Comparison of ENCODE assay signal across 24 mouse cellular contexts in the genomic region with DNA sequence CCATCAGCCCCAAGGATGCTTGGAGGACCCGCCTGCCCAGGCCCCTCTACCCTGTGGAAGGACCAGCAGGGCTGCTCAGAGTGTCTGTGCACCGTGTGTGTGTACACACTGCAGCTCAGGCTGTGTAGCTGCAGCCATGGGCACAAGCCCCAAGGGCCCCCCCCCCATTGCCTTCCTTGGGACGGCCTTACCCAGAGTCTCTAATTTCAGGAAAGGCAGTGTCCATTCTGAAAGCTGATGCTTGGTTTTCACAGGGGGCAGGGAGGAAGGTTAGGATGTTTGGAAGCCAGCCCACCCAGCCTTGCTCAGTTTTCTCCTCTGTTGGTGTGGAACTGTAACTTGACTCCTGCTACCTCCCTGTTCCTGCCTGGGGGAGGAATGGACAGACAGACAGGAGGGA. TPM values are rescaled to one million over a fixed set of nuclear protein-coding genes. Genes with fewer than 3 reads are reported as not detected.
DNase-seq lines count a peak whose midpoint lies in the region; ATAC-seq and TF ChIP-seq lines count a peak whose summit lies in the region.
"Had no signal": no experiment of that assay in that cellular context is flagged by ENCODE, and none has a peak within 500 bp of the region (broad histone marks: within the 10 kb centered on the region; RNA-seq: fewer than 3 reads in every experiment).

No protein-coding gene starts in this region.

- H3K27me3 ChIP-seq in kidney, embryonic 15.5 days = no peaks in the 10 kb centered on the region
- no peaks in the 10 kb centered on the region for H3K27me3 ChIP-seq in embryonic facial prominence, embryonic 10.5 days (replicated peaks; ENCODE audit: low read depth, poor library complexity, severe bottlenecking)
- no peaks in the 10 kb centered on the region for H3K27me3 ChIP-seq in limb, embryonic 14.5 days (ENCODE audit: control insufficient read depth, insufficient read depth, low read length)
- H3K27me3 ChIP-seq: intestine, embryonic 15.5 days; limb, embryonic 13.5 days; lung, embryonic 15.5 days; stomach, embryonic 15.5 days had no signal

- 35% methylated on average over 3 of the region's 3 CpGs for WGBS in kidney, embryonic 15.5 days
- WGBS in embryonic facial prominence, embryonic 10.5 days = 50% methylated on average over 3 of the region's 3 CpGs
- WGBS in limb, embryonic 14.5 days = 53% methylated on average over 3 of the region's 3 CpGs

- peaks cover 20% of the 10 kb centered on the region for H3K4me1 ChIP-seq in kidney, embryonic 15.5 days
- peaks cover 26% of the 10 kb centered on the region for H3K4me1 ChIP-seq in embryonic facial prominence, embryonic 10.5 days
- H3K4me1 ChIP-seq in limb, embryonic 14.5 days (ENCODE audit: control insufficient read depth, insufficient read depth, low read length) = no peaks in the 10 kb centered on the region
- H3K4me1 ChIP-seq: intestine, embryonic 15.5 days; stomach, embryonic 15.5 days had no signal

- no peak overlapping the region for H3K4me2 ChIP-seq in kidney, embryonic 15.5 days
- no peak overlapping the region for H3K4me2 ChIP-seq in limb, embryonic 14.5 days (replicated peaks; ENCODE audit: low read depth, low read length, severe bottlenecking)
- H3K4me2 ChIP-seq: intestine, embryonic 15.5 days; limb, embryonic 13.5 days; lung, embryonic 15.5 days; stomach, embryonic 15.5 days had no signal

- H3K9ac ChIP-seq in kidney, embryonic 15.5 days = no peak overlapping the region
- H3K9ac ChIP-seq in limb, embryonic 14.5 days (ENCODE audit: low read depth, low read length, severe bottlenecking) = 0 out of 2 replicates have a peak overlapping the region, but pooled peaks have one; percentile 2
- H3K9ac ChIP-seq: intestine, embryonic 15.5 days; liver, embryonic 14.5 days; lung, embryonic 15.5 days; stomach, embryonic 15.5 days had no signal

- H3K36me3 ChIP-seq in kidney, embryonic 15.5 days = peaks cover 38% of the 10 kb centered on the region
- peaks cover 69% of the 10 kb centered on the region for H3K36me3 ChIP-seq in embryonic facial prominence, embryonic 10.5 days (replicated peaks)
- peaks cover 50% of the 10 kb centered on the region for H3K36me3 ChIP-seq in limb, embryonic 14.5 days (ENCODE audit: control insufficient read depth, insufficient read depth, low read length)

- no peak for TF ChIP-seq POLR2A in limb, embryonic 14.5 days (IDR thresholded peaks at IDR 0.05; ENCODE audit: borderline replicate concordance, extremely low read depth, insufficient read depth, insufficient read length)

- peak; percentile 73 for ATAC-seq in kidney, embryonic 15.5 days (replicated peaks; ENCODE audit: low FRiP score)
- no peak for ATAC-seq in limb, embryonic 14.5 days (ENCODE audit: low FRiP score, low read depth)
- ATAC-seq: activated CD4-positive, CD25-positive, alpha-beta regulatory T cell, adult 4 months; CD4-positive, CD25-positive, alpha-beta regulatory T cell, adult 4 months; intestine, embryonic 15.5 days had no signal

- intact Hi-C loops in heart, postnatal 14 days (cut with DNase I) = loop anchor here (1.0 to 10.0 kb wide), 3 partner anchors 64 to 458 kb away; no protein-coding TSS in a partner anchor

- peak; percentile 39 for DNase-seq in embryo, embryonic 10 days (ENCODE audit: low spot score)
- DNase-seq in embryo, embryonic 9.5 days (ENCODE audit: extremely low spot score) = no peak
- DNase-seq in kidney, postnatal 10 days = no peak
- peak; percentile 55 for DNase-seq in embryonic facial prominence, embryonic 10.5 days (ENCODE audit: low spot score)
- no peak for DNase-seq in limb, embryonic 14.5 days (ENCODE audit: low spot score)
- DNase-seq in heart, postnatal 14 days = no peak
- no peak for DNase-seq in gastrocnemius, postnatal 25 days
- DNase-seq: adrenal gland, postnatal 10 days; cerebellum, postnatal 25 days; gastrocnemius, postnatal 14 days; heart, adult 2 months; heart, postnatal 4 days; kidney, postnatal 36 days; lung, postnatal 4 days; right cerebral cortex, postnatal 25 days; thymus, adult 2 months had no signal

- H3K27ac ChIP-seq in kidney, embryonic 15.5 days = peak overlapping the region; percentile 67
- peak overlapping the region; percentile 66 for H3K27ac ChIP-seq in embryonic facial prominence, embryonic 10.5 days (replicated peaks)
- H3K27ac ChIP-seq in limb, embryonic 14.5 days (replicated peaks; ENCODE audit: low read depth, low read length) = no peak overlapping the region
- H3K27ac ChIP-seq: heart, adult 2 months; intestine, embryonic 15.5 days; limb, embryonic 13.5 days; liver, embryonic 14.5 days; lung, embryonic 15.5 days; stomach, embryonic 15.5 days had no signal

- H3K9me3 ChIP-seq in kidney, embryonic 15.5 days (replicated peaks) = no peaks in the 10 kb centered on the region
- no peaks in the 10 kb centered on the region for H3K9me3 ChIP-seq in embryonic facial prominence, embryonic 10.5 days
- no peaks in the 10 kb centered on the region for H3K9me3 ChIP-seq in limb, embryonic 14.5 days (ENCODE audit: control insufficient read depth, low read length)
- H3K9me3 ChIP-seq: intestine, embryonic 15.5 days; limb, embryonic 13.5 days; lung, embryonic 15.5 days; stomach, embryonic 15.5 days had no signal

- no peak overlapping the region for H3K4me3 ChIP-seq in kidney, embryonic 15.5 days (replicated peaks)
- no peak overlapping the region for H3K4me3 ChIP-seq in embryonic facial prominence, embryonic 10.5 days
- no peak overlapping the region for H3K4me3 ChIP-seq in limb, embryonic 14.5 days (replicated peaks; ENCODE audit: low read length)
- H3K4me3 ChIP-seq: heart, adult 2 months; intestine, embryonic 15.5 days; limb, embryonic 13.5 days; lung, embryonic 15.5 days; stomach, embryonic 15.5 days had no signal

RNA-seq across cellular contexts. Expression of a gene that starts 30.6 kb away (rescaled TPM):
- 25.0 and 25.9 TPM in 2 replicates for polyA plus RNA-seq in kidney, embryonic 15.5 days (2015; fragmentation: Nextera tagmentation; extraction: Ambion mirVana)
- 37.5 and 38.5 TPM in 2 replicates for polyA plus RNA-seq in embryonic facial prominence, embryonic 10.5 days (2016; fragmentation: Nextera tagmentation; extraction: Ambion mirVana)
- polyA plus RNA-seq in limb, embryonic 14.5 days (2012; rRNA removed) = 11.6 and 13.9 TPM in 2 replicates
- polyA plus RNA-seq in limb, embryonic 14.5 days (2014; fragmentation: Nextera tagmentation; extraction: Ambion mirVana) = 16.7 and 19.8 TPM in 2 replicates
- 10 to 100 TPM; 17.0 to 18.3 TPM for total RNA-seq in heart, postnatal 14 days (2021)
- total RNA-seq in gastrocnemius, postnatal 25 days (2021) = 10 to 100 TPM; 16.8 to 18.5 TPM

Comparison
In these comparisons a context has a peak if more than half of its experiments do, and no peak if none do; other contexts are left out.
1. DNase-seq: peak in embryo, embryonic 10 days (single experiment) and embryonic facial prominence, embryonic 10.5 days (single experiment); none in embryo, embryonic 9.5 days (single experiment), kidney, postnatal 10 days (single experiment), limb, embryonic 14.5 days (single experiment), heart, postnatal 14 days (0 of 2) and gastrocnemius, postnatal 25 days (single experiment).